Mouse (Mus musculus): ENCODE data around the gene Fgf22. TPM values are rescaled to one million over a fixed set of nuclear protein-coding genes. Genes with fewer than 3 reads are reported as not detected.

Fgf22 gene
- polyA plus RNA-seq, 1 experiment: not detected

GRCm38 (mm10) chr10:79793738-79794490 is 39.0 kb downstream of the Fgf22 start:
- Histone ChIP-seq H3K4me1 (ENCODE audit: control insufficient read depth, insufficient read depth, insufficient read length, low read length) (peaks cover 29% of the 10 kb centered on the region), H3K4me3 (ENCODE audit: low read depth, low read length) (peak overlapping the region; percentile 72), H3K27me3 (ENCODE audit: control insufficient read depth, insufficient read depth, low read length) (no peaks in the 10 kb centered on the region), H3K27ac (ENCODE audit: insufficient read depth, low read depth, low read length) (peak overlapping the region; percentile 73), H3K36me3 (ENCODE audit: control insufficient read depth, insufficient read depth, low read length) (no peaks in the 10 kb centered on the region)
- WGBS: 15% methylated on average over 37 of the region's 38 CpGs
- peak; percentile 11; the same call in 1 of the 2 replicates for TF ChIP-seq CTCF (IDR thresholded peaks at IDR 0.05; ENCODE audit: extremely low read depth, insufficient read length, insufficient replicate concordance, low read depth, low read length)
- TF ChIP-seq POLR2A (IDR thresholded peaks at IDR 0.05; ENCODE audit: low read depth, low read length): no peak

DNA sequence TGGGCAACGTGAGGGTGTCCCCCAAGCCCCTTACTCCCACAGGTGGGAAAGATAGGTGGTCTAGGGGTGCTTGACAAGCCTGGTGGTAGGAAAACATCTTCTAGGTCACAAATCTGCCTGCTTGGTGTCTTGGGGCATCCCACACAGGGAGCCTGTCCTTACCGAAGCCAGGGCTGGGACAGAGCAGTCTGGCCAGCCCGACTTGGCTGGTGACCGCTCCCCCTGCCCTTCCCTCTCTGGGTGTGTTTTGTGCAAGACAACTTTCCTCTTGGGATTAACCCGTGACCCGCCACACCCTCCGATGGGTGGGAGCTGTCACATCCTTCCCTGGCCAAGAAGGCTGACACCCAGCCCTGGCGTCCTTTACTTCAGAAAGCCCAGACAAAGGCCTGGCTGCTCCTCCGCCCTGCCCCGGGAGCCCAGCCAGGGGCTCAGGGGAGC is 39.6 kb downstream of the Fgf22 start:
- TF ChIP-seq POLR2A (IDR thresholded peaks at IDR 0.05; ENCODE audit: low read depth, low read length) (no peak), CTCF (IDR thresholded peaks at IDR 0.05; ENCODE audit: extremely low read depth, insufficient read length, insufficient replicate concordance, low read depth, low read length) (no peak)
- 27% methylated on average over 10 of the region's 10 CpGs for WGBS
- peak overlapping the region; percentile 73 for H3K27ac ChIP-seq (ENCODE audit: insufficient read depth, low read depth, low read length)
- H3K27me3 ChIP-seq (ENCODE audit: control insufficient read depth, insufficient read depth, low read length): no peaks in the 10 kb centered on the region
- peak overlapping the region; percentile 72 for H3K4me3 ChIP-seq (ENCODE audit: low read depth, low read length)
- no peaks in the 10 kb centered on the region for H3K36me3 ChIP-seq (ENCODE audit: control insufficient read depth, insufficient read depth, low read length)
- H3K4me1 ChIP-seq (ENCODE audit: control insufficient read depth, insufficient read depth, insufficient read length, low read length): peaks cover 29% of the 10 kb centered on the region

GRCm38 (mm10) chr10:79795905-79796304 is 41.0 kb downstream of the Fgf22 start:
- Histone ChIP-seq H3K4me1 (ENCODE audit: control insufficient read depth, insufficient read depth, insufficient read length, low read length) (peaks cover 29% of the 10 kb centered on the region), H3K27me3 (ENCODE audit: control insufficient read depth, insufficient read depth, low read length) (no peaks in the 10 kb centered on the region), H3K4me3 (ENCODE audit: low read depth, low read length) (no peak overlapping the region), H3K36me3 (ENCODE audit: control insufficient read depth, insufficient read depth, low read length) (no peaks in the 10 kb centered on the region), H3K27ac (ENCODE audit: insufficient read depth, low read depth, low read length) (no peak overlapping the region)
- 98% methylated on average over 3 of the region's 3 CpGs for WGBS
- TF ChIP-seq POLR2A (IDR thresholded peaks at IDR 0.05; ENCODE audit: low read depth, low read length) (no peak), CTCF (IDR thresholded peaks at IDR 0.05; ENCODE audit: extremely low read depth, insufficient read length, insufficient replicate concordance, low read depth, low read length) (no peak)

- Histone ChIP-seq H3K27ac (ENCODE audit: insufficient read depth, low read depth, low read length) (peak overlapping the region; percentile 67; the same call in 1 of the 2 replicates), H3K4me3 (ENCODE audit: low read depth, low read length) (no peak overlapping the region), H3K4me1 (ENCODE audit: control insufficient read depth, insufficient read depth, insufficient read length, low read length) (peaks cover 35% of the 10 kb centered on the region), H3K36me3 (ENCODE audit: control insufficient read depth, insufficient read depth, low read length) (no peaks in the 10 kb centered on the region), H3K27me3 (ENCODE audit: control insufficient read depth, insufficient read depth, low read length) (no peaks in the 10 kb centered on the region)
- TF ChIP-seq CTCF (IDR thresholded peaks at IDR 0.05; ENCODE audit: extremely low read depth, insufficient read length, insufficient replicate concordance, low read depth, low read length): no peak
- no peak for TF ChIP-seq POLR2A (IDR thresholded peaks at IDR 0.05; ENCODE audit: low read depth, low read length)
- 15% methylated on average over 15 of the region's 15 CpGs for WGBS
Observed at GRCm38 (mm10) chr10:79797326-79797725, 42.5 kb downstream of the Fgf22 start.

- WGBS: 67% methylated on average over 12 of the region's 12 CpGs
- TF ChIP-seq POLR2A (IDR thresholded peaks at IDR 0.05; ENCODE audit: low read depth, low read length) (no peak), CTCF (IDR thresholded peaks at IDR 0.05; ENCODE audit: extremely low read depth, insufficient read length, insufficient replicate concordance, low read depth, low read length) (no peak)
- H3K4me3 ChIP-seq (ENCODE audit: low read depth, low read length): no peak overlapping the region
- H3K27ac ChIP-seq (ENCODE audit: insufficient read depth, low read depth, low read length): peak overlapping the region; percentile 67
- H3K36me3 ChIP-seq (ENCODE audit: control insufficient read depth, insufficient read depth, low read length): no peaks in the 10 kb centered on the region
- peaks cover 41% of the 10 kb centered on the region for H3K4me1 ChIP-seq (ENCODE audit: control insufficient read depth, insufficient read depth, insufficient read length, low read length)
- no peaks in the 10 kb centered on the region for H3K27me3 ChIP-seq (ENCODE audit: control insufficient read depth, insufficient read depth, low read length)
Observed at GRCm38 (mm10) chr10:79798289-79798928, 43.5 kb downstream of the Fgf22 start.

DNA sequence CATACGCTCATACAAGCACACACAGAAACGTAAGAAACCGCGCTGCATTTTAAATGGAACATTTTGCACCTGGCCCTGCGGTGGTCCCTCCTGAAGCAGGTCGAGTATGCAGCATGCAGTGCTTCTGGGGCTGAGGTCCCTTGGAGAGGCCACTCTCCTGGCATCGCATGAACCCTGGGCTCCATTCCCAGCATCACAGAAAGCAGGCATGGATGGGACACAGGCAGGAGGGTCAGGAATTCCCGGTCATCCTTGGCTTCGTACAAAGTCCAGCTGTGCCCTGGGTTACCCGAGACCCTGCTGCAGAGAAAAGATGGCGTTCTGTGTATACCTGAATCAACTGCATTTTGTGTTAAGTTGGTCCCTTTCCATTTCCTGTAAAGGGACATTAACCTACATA is 45.6 kb downstream of the Fgf22 start:
- Histone ChIP-seq H3K4me3 (ENCODE audit: low read depth, low read length) (no peak overlapping the region), H3K27ac (ENCODE audit: insufficient read depth, low read depth, low read length) (no peak overlapping the region), H3K4me1 (ENCODE audit: control insufficient read depth, insufficient read depth, insufficient read length, low read length) (peaks cover 28% of the 10 kb centered on the region), H3K36me3 (ENCODE audit: control insufficient read depth, insufficient read depth, low read length) (no peaks in the 10 kb centered on the region), H3K27me3 (ENCODE audit: control insufficient read depth, insufficient read depth, low read length) (no peaks in the 10 kb centered on the region)
- no peak for TF ChIP-seq POLR2A (IDR thresholded peaks at IDR 0.05; ENCODE audit: low read depth, low read length)
- no peak for TF ChIP-seq CTCF (IDR thresholded peaks at IDR 0.05; ENCODE audit: extremely low read depth, insufficient read length, insufficient replicate concordance, low read depth, low read length)
- 80% methylated on average over 11 of the region's 11 CpGs for WGBS

DNA sequence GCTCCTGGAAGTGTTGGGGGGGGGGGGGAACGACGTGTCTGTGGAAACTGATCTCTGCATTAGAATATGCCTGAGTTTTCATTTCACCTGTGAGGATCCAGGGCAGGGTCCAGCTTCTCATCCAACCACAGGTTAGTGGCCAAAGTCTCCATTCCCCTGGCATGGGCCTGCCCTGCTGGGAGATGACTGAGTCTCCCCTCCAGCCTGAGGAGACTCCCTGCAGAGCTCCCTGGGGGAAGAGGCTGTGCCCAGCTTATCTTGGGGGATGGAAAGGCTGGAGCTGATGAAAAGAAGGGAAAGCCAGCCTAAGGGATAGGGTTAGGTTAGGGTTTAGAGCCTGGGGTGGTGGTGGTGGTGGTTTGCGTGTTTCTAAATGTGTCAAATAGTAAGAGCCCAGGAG is 47.0 kb downstream of the Fgf22 start:
- no peaks in the 10 kb centered on the region for H3K36me3 ChIP-seq (ENCODE audit: control insufficient read depth, insufficient read depth, low read length)
- H3K4me1 ChIP-seq (ENCODE audit: control insufficient read depth, insufficient read depth, insufficient read length, low read length): peaks cover 28% of the 10 kb centered on the region
- H3K4me3 ChIP-seq (ENCODE audit: low read depth, low read length): no peak overlapping the region
- 61% methylated on average over 3 of the region's 3 CpGs for WGBS
- TF ChIP-seq POLR2A (IDR thresholded peaks at IDR 0.05; ENCODE audit: low read depth, low read length): no peak
- TF ChIP-seq CTCF (IDR thresholded peaks at IDR 0.05; ENCODE audit: extremely low read depth, insufficient read length, insufficient replicate concordance, low read depth, low read length): no peak
- 0 out of 2 replicates have a peak overlapping the region, but pooled peaks have one; percentile 14 for H3K27ac ChIP-seq (ENCODE audit: insufficient read depth, low read depth, low read length)
- H3K27me3 ChIP-seq (ENCODE audit: control insufficient read depth, insufficient read depth, low read length): no peaks in the 10 kb centered on the region

All from small intestine, adult 2 months (tissue).